Mouse (Mus musculus) heart, postnatal 0 days (tissue): ENCODE data around the gene Ankrd65. TPM values are rescaled to one million over a fixed set of nuclear protein-coding genes. Genes with fewer than 3 reads are reported as not detected.
"Not testable (repeated sequence)": the region's sequence is repeated elsewhere in the genome, so short reads cannot be mapped to it uniquely, and the experiment has no call there.

Experiments used
- ATAC-seq: fragments of 200-750 bp; cut with Nextera tagmentation; 2 replicates; pipeline ENCODE4 v1.8.0; 2017; ENCODE audit warnings: low read depth, moderate number of reproducible peaks, moderate library complexity; ENCODE audit not compliant: insufficient read depth
- DNase-seq: peaks from one replicate; pipeline ENCODE4 v3.0.0-alpha.2; 2016; ENCODE audit warnings: low spot score
- H3K27ac ChIP-seq: fragments of 300-500 bp; sonication (generic); 2 replicates; pipeline ENCODE4 v1.5.1; 2014; ENCODE audit warnings: low read depth, mild to moderate bottlenecking
- H3K27me3 ChIP-seq: fragments of 300-500 bp; sonication (generic); 2 replicates; pipeline ENCODE4 v1.6.1; 2014; ENCODE audit warnings: low read length, mixed read lengths; ENCODE audit not compliant: control insufficient read depth, insufficient read depth
- H3K36me3 ChIP-seq: fragments of 300-500 bp; sonication (generic); replicated peaks from 2 replicates; pipeline ENCODE4 v1.6.1; 2014; ENCODE audit warnings: low read length, mixed read lengths; ENCODE audit not compliant: control insufficient read depth, insufficient read depth
- H3K4me1 ChIP-seq: fragments of 300-500 bp; sonication (generic); 2 replicates; pipeline ENCODE4 v1.6.1; 2014; ENCODE audit warnings: antibody characterized with exemption; ENCODE audit not compliant: control insufficient read depth, insufficient read depth
- H3K4me2 ChIP-seq: fragments of 300-500 bp; sonication (generic); 2 replicates; pipeline ENCODE4 v1.6.1; 2014; ENCODE audit warnings: low read depth, mild to moderate bottlenecking, low read length, moderate library complexity
- H3K4me3 ChIP-seq: fragments of 300-500 bp; sonication (generic); 2 replicates; pipeline ENCODE4 v1.5.1; 2014; ENCODE audit warnings: low read depth, low read length
- H3K9ac ChIP-seq: fragments of 300-500 bp; sonication (generic); replicated peaks from 2 replicates; pipeline ENCODE4 v1.6.1; 2014; ENCODE audit warnings: low read depth, low read length, mixed read lengths
- H3K9me3 ChIP-seq: fragments of 300-500 bp; sonication (generic); replicated peaks from 2 replicates; pipeline ENCODE4 v1.6.1; 2016; ENCODE audit warnings: low read length; ENCODE audit not compliant: control insufficient read depth
- CTCF ChIP-seq: IDR thresholded peaks from 2 replicates; pipeline ENCODE4 v1.5.1; 2016; ENCODE audit warnings: antibody characterized with exemption, control low read depth, low read depth
- EP300 ChIP-seq: IDR thresholded peaks from 2 replicates; pipeline ENCODE4 v1.6.1; 2016; ENCODE audit warnings: antibody characterized with exemption, low read depth
- WGBS: fragments of 180-500 bp; shearing (Covaris S2); extraction: QIAGEN DNeasy Blood & Tissue Kit; methylation state at CpG from one replicate; pipeline ENCODE4 v1.1.7; 2014; 5-methylcytosine and 5-hydroxymethylcytosine counted together
- polyA plus RNA-seq: library from polyadenylated mRNA; unstranded; fragments of >200 nt; fragmentation: Nextera tagmentation; extraction: Ambion mirVana; gene quantifications from 2 replicates; pipeline ENCODE4 v1.2.1, GENCODE M21; 2015
- total RNA-seq: library from RNA; depleted of rRNA; stranded (reverse); fragments of >200 nt; gene quantifications from 2 replicates; pipeline ENCODE4 v1.2.3, GENCODE M21; 2014; ENCODE audit warnings: low replicate concordance; rRNA removed

Gene Ankrd65
- total RNA-seq, result not detected in 2 replicates
- polyA plus RNA-seq, result 0.26 TPM in 1 of 2 replicates, not detected in the other

- Histone ChIP-seq H3K27me3 (no peaks in the 10 kb centered on the region), H3K4me1 (peaks cover 7% of the 10 kb centered on the region; the same call in 1 of the 2 replicates), H3K36me3 (no peaks in the 10 kb centered on the region), H3K4me2 (no peak within 1 kb of the TSS), H3K9me3 (no peaks in the 10 kb centered on the region), H3K4me3 (no peak within 1 kb of the TSS), H3K9ac (no peak within 1 kb of the TSS), H3K27ac (no peak within 1 kb of the TSS)
- no peak for DNase-seq
- WGBS, result 70% methylated on average over 3 of the region's 3 CpGs
- no peak for ATAC-seq
- TF ChIP-seq EP300 (no peak), CTCF (no peak)
Observed at GRCm38 (mm10) chr4:155790021-155790489, at the start of gene Ankrd65. TSS of gene Ankrd65 (plus strand) at chr4:155790439.

DNA sequence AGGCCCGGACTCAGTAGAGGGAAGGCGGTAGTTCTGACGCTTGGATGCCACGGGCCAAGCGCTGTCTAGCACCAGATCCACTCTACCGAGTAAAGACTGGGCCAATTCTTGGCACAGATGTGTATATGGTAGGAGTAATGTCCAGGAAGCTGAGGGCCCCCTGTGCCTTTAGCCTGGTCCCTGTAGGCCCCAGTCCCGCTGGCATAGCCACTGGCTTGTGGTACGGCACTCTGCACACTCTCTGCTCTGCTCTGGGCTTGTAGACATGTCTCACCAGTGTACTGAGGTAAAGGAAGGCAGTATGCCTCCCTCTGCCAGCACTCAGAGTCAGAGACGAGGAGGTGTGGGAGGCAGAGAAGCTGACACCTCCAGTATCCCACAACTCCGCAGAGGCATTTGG lies 49.6 kb upstream of the Ankrd65 start:
- not testable (repeated sequence) for H3K9me3 ChIP-seq, H3K27ac ChIP-seq, H3K9ac ChIP-seq, ATAC-seq, H3K4me1 ChIP-seq, H3K4me3 ChIP-seq, H3K4me2 ChIP-seq, H3K27me3 ChIP-seq, DNase-seq
- WGBS, result 81% methylated on average over 10 of the region's 10 CpGs
- peaks cover 62% of the 10 kb centered on the region for H3K36me3 ChIP-seq

- Histone ChIP-seq H3K9ac (no peak overlapping the region), H3K4me1 (no peaks in the 10 kb centered on the region), H3K4me2 (no peak overlapping the region), H3K27me3 (no peaks in the 10 kb centered on the region), H3K27ac (no peak overlapping the region), H3K36me3 (peaks cover 75% of the 10 kb centered on the region), H3K9me3 (no peaks in the 10 kb centered on the region), H3K4me3 (no peak overlapping the region)
- DNase-seq (no peak), ATAC-seq (no peak)
- 95% methylated on average over 5 of the region's 5 CpGs for WGBS
- TF ChIP-seq EP300, result no peak
- TF ChIP-seq CTCF, result no peak
Observed at GRCm38 (mm10) chr4:155742684-155743083, 47.6 kb upstream of the Ankrd65 start.

DNA sequence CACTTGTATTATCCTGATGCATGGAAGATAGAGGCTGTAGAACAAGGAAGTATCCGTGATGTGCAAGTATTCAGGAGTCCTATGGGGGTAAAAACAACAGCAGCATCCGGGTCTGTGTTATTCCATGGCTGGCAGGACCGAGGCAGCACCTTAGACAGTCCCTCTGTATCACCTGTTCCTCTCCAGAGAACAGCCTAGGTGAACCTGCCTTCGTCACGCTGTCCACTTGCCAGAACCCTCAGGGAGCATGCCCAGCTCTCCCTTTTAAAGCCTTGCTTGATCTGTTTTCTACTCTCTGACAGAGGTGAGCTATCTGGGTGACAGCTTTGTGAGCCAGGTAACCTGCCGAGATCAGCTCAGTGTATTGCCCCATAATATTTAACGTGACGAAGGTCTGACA lies 45.8 kb upstream of the Ankrd65 start:
- TF ChIP-seq CTCF, result no peak
- TF ChIP-seq EP300, result no peak
- no peaks in the 10 kb centered on the region for H3K27me3 ChIP-seq
- no peak overlapping the region for H3K4me3 ChIP-seq
- peaks cover 93% of the 10 kb centered on the region for H3K36me3 ChIP-seq
- H3K9ac ChIP-seq, result no peak overlapping the region
- DNase-seq (no peak), ATAC-seq (no peak)
- H3K9me3 ChIP-seq, result no peaks in the 10 kb centered on the region
- WGBS, result 85% methylated on average over 8 of the region's 8 CpGs
- no peak overlapping the region for H3K27ac ChIP-seq
- H3K4me1 ChIP-seq, result no peaks in the 10 kb centered on the region
- H3K4me2 ChIP-seq, result no peak overlapping the region

GRCm38 (mm10) chr4:155745136-155745535 lies 45.1 kb upstream of the Ankrd65 start:
- H3K27ac ChIP-seq, result no peak overlapping the region
- WGBS, result 95% methylated on average over 5 of the region's 5 CpGs
- ATAC-seq (no peak), DNase-seq (no peak)
- H3K4me2 ChIP-seq, result no peak overlapping the region
- TF ChIP-seq CTCF (no peak), EP300 (no peak)
- H3K36me3 ChIP-seq, result peaks cover 97% of the 10 kb centered on the region
- H3K9me3 ChIP-seq, result no peaks in the 10 kb centered on the region
- H3K4me1 ChIP-seq, result no peaks in the 10 kb centered on the region
- no peak overlapping the region for H3K9ac ChIP-seq
- H3K4me3 ChIP-seq, result no peak overlapping the region
- H3K27me3 ChIP-seq, result no peaks in the 10 kb centered on the region

DNA sequence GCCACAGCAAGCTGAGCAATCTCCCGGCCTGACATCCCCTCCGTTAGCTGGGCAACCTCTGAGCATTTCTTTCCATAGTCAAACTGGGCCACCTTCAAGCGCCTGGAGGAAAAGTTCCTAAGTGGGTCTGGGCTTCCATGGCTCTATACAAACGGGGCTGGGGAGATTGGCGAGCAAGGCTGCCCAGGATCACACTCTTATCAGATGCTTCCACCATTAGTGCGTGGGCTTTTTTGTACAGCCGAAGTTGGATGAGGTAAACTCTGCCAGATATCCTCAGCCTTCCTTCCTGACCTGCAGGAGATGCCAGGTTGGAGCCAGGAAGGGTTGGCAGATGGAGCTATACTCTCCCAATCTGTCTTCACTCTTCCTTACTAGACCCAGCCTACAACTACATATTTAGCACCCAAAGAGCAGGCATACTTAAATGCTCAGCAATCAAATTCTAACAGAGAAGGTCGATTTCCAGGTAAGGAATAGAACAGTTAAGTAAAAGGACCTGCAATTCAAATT lies 44.1 kb upstream of the Ankrd65 start:
- DNase-seq, result no peak
- Histone ChIP-seq H3K36me3 (peaks cover 97% of the 10 kb centered on the region), H3K27ac (no peak overlapping the region), H3K27me3 (no peaks in the 10 kb centered on the region), H3K4me1 (no peaks in the 10 kb centered on the region), H3K9ac (no peak overlapping the region), H3K4me3 (no peak overlapping the region), H3K9me3 (no peaks in the 10 kb centered on the region), H3K4me2 (no peak overlapping the region)
- no peak for ATAC-seq
- WGBS, result 76% methylated on average over 8 of the region's 8 CpGs
- no peak for TF ChIP-seq CTCF
- TF ChIP-seq EP300, result no peak
